Mouse (Mus musculus) CH12.LX (cell line): Measurements from ENCODE around the gene Tollip.

ENCODE experiments used
- BHLHE40 ChIP-seq: IDR thresholded peaks from 2 replicates; pipeline ENCODE4 v1.6.1; 2011; ENCODE audit warnings: mild to moderate bottlenecking, low read depth, low read length, improper control_type of control experiment
- CTCF ChIP-seq, 2 experiments: IDR thresholded peaks in 1 of 2; conservative IDR thresholded peaks in 1 of 2; 2 replicates each; pipeline ENCODE4 v1.5.1; 2011 to 2012; ENCODE audit warnings: low read depth in 2 of 2, low read length in 2 of 2, improper control_type of control experiment in 1 of 2, inconsistent platforms in 1 of 2, mild to moderate bottlenecking in 1 of 2, moderate library complexity in 1 of 2
- ELF1 ChIP-seq: IDR thresholded peaks from 2 replicates; pipeline ENCODE4 v1.6.1; 2014; ENCODE audit warnings: low read depth, mild to moderate bottlenecking, inconsistent platforms, low read length, improper control_type of control experiment
- EP300 ChIP-seq: IDR thresholded peaks from 2 replicates; pipeline ENCODE4 v1.6.1; 2011; ENCODE audit warnings: low read length, improper control_type of control experiment
- KAT2A ChIP-seq: IDR thresholded peaks from 2 replicates; pipeline ENCODE4 v1.6.1; 2012; ENCODE audit warnings: low read length, improper control_type of control experiment, inconsistent platforms; ENCODE audit not compliant: insufficient replicate concordance
- MEF2A ChIP-seq: IDR thresholded peaks from 2 replicates; pipeline ENCODE4 v1.6.1; 2014; ENCODE audit warnings: low read depth, mild to moderate bottlenecking, inconsistent platforms, low read length, improper control_type of control experiment, borderline replicate concordance
- POLR2A ChIP-seq: IDR thresholded peaks from 2 replicates; pipeline ENCODE4 v1.6.1; 2011; ENCODE audit warnings: low read depth, mild to moderate bottlenecking, improper control_type of control experiment, low read length
- ZNF384 ChIP-seq: IDR thresholded peaks from 2 replicates; pipeline ENCODE4 v1.6.1; 2012; ENCODE audit warnings: low read depth, low read length, improper control_type of control experiment, inconsistent platforms

GRCm38 (mm10) chr7:141838779-141839178, 79.5 kb downstream of the Tollip start, which contains the start of gene Muc5b:
- no peak for TF ChIP-seq KAT2A
- no peak for TF ChIP-seq POLR2A
- no peak for TF ChIP-seq CTCF (conservative IDR thresholded peaks at IDR 0.05 in 1 of 2, IDR thresholded peaks at IDR 0.05 in 1 of 2; ENCODE audit: low read depth in 2 of 2, low read length in 2 of 2)
- no peak for TF ChIP-seq MEF2A
- TF ChIP-seq BHLHE40 = no peak
- TF ChIP-seq EP300 = no peak
- TF ChIP-seq ELF1 = no peak
- TF ChIP-seq ZNF384 = no peak
